Mouse (Mus musculus) granulocyte monocyte progenitor cell, adult 5-6 weeks (primary cell): ENCODE measurements around the gene Rras. TPM values are rescaled to one million over a fixed set of nuclear protein-coding genes. Genes with fewer than 3 reads are reported as not detected.

Source experiments
- ATAC-seq: replicated peaks from 2 replicates; pipeline ENCODE4 v1.8.0; 2016; ENCODE audit warnings: mild to moderate bottlenecking, moderate TSS enrichment, inconsistent platforms; ENCODE audit not compliant: poor library complexity, severe bottlenecking
- total RNA-seq, 2 experiments: library from RNA; stranded (forward) in 1 of 2; stranded (reverse) in 1 of 2; fragments of 200-712, 200-1000 nt in 1 of 2; fragments of >200 nt in 1 of 2; fragmentation: Nextera tagmentation in 1 of 2; gene quantifications; 2 replicates each; pipeline ENCODE4 v1.2.3; 2014 to 2017

Rras gene
- total RNA-seq, 2 experiments from 2014 or later, result 1.0 to 2.3 TPM

DNA sequence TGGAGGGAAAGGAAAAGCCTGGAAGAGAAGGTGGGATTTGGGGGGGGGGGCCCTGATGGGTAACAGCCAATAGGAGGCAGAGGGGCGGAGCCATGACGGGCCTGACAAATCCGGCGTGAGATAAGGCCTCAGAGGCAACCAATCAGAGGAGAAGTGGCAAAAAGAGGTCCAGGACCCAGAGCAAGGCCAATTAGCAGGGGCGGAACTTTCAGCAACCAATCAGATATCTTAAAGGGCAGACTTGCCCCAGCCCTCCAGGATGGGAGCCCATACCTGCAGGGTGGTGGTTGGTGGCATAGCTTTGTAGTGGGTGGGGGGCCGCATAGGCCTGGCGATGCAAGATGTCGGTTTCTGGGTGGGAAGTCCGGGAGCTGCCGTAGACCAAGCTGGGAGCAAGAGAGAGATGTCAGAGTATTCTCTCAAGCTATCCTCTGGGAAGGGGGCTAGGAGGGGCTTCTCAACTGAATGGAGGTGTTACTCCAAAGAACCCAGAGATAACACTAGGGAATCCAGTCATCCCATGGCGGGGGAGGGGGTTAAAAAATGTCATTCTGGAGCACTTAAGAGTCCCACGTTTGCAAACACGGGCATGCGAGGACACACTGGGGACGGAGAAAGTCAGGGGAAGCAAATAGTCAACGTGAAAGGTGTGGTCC is 33.3 kb downstream of the Rras start:
- ATAC-seq, result peak; percentile 6; the same call in 1 of the 2 replicates

- no peak for ATAC-seq
Measured at GRCm38 (mm10) chr7:45051601-45051974, 33.8 kb downstream of the Rras start.

DNA sequence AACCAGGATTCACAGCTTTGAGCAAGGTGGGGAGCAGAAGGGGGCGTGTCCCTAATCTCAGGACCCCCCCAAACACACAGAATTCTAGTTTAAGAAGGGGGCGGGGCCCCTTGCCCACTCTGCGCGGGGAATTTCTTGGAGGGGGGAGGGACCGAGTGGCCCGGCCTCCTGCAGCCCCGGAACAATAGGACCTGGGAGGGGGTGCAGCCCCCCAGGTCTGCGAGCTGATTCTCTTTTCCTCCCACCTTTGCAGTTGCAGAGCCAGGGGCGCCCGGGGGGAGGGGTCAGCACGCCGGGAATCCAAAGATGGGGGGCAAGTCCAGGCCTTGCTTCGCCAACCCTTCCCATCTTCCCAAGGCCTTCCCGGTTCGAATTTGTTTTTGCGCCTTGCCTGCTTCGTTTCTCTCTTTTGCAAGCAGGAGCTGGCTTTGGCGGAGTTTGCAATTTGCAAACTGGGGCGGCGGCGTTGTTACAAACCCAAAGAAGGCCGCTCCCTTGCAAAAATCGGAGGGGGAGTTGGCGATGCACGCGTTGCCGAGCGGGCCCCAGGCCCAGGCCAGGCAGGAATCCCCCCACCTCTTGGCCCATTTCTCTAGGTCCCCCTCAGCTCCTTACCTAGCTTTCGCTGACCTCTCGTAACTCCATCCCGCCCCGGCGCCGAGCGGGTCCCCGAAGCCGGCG is 34.6 kb downstream of the Rras start:
- no peak for ATAC-seq

- no peak for ATAC-seq
Measured at GRCm38 (mm10) chr7:45052862-45053116, 35.0 kb downstream of the Rras start, which contains the start of gene Prr12. Gene Prr12 (minus strand): TSS chr7:45052881.

DNA sequence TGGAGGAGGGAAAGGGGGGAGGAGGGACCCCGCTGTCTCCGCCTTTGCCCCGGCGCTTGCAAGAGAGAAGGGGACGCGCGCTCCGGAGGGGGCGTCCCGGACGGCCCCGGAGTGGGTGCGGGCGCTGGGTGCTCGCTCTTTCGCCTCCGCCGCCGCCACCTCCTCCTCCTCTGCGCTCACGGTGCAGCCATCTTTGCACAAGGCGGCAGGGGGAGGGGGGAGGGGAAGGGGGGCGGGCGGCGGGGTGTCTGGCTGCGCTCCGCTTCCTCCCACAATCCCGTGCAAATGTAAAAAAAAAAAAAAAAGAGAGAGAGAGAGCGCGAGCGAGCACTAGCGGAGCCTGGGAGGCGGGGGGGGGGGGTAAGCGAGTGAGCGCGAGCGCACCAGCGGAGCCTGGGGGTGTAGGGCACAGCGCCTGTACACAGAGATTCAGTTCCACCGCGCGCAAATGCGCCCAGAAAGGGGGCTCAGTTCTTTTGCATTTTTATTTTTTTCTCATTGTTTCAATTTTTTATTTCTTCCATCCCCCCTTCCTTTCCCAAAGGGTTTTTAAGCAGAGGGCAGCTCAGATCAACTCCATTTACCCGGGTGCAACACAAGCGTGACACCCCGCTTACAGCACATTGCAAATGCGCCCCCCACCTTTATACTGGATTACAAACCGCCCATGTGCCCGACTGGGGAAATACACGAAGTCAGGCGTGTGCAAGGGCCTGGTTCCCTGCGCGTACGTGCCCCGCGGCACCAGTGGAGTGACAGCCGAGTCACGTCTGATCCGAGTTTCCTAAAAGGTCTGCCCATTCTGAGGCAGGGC is 35.6 kb downstream of the Rras start:
- ATAC-seq, result peak; percentile 31

DNA sequence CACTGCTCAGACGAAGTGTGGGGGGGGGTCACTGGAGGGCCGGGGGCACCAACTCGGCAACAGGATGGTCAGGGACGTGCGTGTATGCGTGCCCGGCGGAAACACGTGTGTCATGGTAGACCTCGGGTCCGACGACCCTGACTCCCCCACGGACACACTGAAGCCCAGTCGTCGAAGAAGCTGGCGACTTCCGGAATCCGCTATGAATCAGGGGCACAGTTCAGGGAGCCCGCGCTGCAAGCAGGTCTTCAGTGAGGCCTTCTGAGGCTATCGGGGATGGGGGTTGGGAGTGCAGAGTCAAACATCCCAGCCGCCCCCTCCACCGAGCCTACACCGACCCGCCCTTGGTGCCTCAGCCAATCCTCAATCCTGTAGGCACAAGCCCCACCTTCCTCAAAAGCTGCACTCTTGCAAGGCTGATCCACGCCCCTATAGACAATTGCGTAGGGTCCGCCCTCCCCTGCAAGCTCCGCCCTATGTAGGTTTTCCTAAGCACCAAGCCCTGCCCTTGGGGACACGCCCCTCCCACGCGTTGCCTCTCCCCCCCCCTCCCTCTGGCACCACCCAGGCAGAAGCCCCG is 36.3 kb downstream of the Rras start:
- ATAC-seq, result peak; percentile 83

DNA sequence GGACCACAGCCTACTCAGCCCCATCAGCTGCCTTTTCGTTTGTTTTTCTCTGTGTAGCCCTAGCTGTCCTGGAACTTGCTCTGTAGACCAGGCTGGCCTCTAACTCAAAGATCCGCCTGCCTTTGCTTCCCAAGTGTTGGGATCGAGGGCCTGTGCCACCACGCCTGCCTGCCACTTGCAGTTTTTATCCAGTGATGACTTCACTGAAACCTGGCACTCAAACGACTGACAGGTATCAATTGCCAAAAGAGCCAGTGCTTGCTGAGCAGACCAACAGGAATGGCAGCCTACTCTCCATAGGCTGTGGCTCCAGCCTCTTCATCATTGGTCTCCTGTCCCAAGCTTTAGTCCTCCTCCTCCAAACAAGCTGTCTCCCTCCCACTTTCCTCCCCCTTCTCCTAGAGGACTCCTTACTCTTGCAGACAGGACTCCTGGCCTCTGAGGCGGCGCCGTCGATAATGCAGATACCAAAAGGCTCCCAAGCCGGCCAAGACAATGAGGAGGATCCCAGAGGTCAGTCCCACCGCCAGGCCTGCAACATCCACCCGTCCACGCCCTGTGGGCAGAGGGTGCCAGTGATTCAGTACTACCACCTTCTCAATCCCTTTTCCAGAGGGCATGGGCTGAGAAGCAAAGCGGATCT is 38.7 kb downstream of the Rras start:
- ATAC-seq, result no peak

DNA sequence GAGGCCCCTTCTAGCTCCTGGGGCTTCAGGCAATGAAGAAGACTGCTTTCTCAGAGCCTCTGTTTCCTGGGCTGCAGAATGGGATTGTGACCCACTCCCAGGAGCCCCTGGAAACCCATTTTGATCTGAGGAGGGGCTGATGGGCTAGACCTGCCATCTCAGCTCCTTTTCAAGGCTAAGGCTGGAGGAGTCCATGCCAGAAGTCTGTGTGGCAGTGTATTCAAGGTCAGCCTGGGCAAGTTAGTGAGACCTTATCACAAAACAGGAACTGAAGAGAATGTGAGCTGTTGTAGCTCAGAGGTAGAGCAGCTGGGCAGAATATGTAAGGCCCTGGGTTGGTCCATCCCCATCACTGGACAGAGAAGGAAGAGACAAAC is 39.2 kb downstream of the Rras start:
- ATAC-seq, result no peak

DNA sequence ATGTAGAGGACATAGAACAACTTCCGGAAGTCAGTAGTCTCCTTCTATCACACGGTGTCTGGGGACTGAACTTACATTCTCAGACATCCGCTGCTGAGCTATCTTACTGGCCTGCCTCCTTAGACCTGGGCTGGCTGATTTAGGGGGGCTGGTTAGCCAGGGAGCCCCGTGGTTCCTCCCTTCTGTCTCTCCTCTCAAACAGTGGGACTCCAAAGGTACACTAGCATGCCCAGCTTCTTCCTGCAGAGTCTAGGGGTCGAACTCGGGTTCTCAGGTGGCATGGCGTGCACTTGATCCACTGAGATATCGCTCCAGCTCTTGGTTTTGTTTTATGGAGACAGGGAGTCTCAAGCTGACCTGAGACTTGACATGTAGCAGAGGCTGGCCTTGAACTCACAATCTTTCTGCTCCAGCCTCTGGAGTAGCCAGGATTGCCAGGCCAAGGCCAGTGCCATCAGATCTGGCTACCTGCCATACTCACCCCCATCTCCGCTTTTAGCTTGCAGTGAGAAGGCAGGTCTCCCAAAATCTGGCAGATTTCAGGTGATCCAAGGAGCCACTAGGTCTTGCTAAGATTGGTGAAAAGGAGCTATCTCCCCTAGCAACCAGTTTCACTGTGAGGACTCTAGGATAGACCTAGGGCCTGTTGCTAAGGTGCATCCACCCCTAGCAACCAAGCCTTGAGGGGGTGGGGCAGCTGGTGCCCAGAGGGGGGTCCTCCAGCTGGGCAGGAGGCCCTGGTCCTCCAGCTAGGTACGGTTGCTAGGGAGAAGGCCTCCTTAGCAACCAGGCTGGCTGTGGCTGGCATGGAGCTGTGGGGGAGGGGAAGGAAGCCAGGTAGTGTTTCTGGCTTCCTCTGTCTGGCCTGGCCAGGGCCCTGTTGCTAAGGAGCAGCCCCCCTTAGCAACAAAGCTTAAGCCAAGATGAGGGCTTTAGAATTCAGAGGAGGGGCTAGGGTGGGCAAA is 41.1 kb downstream of the Rras start:
- no peak for ATAC-seq

- no peak for ATAC-seq
Measured at GRCm38 (mm10) chr7:45060632-45061122, 42.9 kb downstream of the Rras start.

- no peak for ATAC-seq
Measured at GRCm38 (mm10) chr7:45061532-45062075, 43.8 kb downstream of the Rras start.

DNA sequence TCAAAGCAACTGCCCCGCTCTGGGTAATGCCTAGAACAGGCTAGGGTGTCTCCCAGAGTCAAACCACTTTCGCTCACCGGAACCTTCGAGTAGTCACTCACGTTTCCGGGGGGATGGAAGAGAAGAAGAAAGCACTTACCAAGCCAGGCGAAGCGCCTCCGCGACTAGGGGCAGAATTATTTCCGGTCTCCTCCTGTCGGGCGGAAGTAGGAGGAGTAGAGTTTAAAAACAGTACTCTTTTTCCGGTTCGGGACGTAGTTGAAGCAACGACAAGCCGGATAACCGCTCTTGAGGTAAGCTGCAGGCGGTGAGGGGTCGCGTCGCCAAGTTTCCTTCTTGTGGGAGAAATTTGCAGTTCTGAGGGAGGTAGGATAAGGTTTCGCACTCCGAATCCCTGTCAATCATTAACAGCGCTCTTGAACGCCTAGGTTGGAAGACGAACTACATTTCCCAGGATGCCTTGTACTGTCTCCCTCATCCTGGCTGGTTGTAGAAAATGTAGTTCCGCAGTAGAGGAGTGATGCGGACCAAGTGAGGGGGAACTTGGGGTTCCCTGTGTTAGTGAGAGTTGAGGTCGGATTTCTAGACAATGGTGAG is 44.6 kb downstream of the Rras start, which contains the start of the genes Nosip and Prrg2:
TSS of gene Nosip (plus strand) at position 191 of the 597 bp plus-strand sequence.
TSS of gene Prrg2 (minus strand) at position 439 of the 597 bp plus-strand sequence.
- peak; percentile 95 for ATAC-seq

GRCm38 (mm10) chr7:45067190-45067999 is 49.6 kb downstream of the Rras start:
- no peak for ATAC-seq

- ATAC-seq, result peak; percentile 80
Measured at GRCm38 (mm10) chr7:45068000-45068318, 50.2 kb downstream of the Rras start.

DNA sequence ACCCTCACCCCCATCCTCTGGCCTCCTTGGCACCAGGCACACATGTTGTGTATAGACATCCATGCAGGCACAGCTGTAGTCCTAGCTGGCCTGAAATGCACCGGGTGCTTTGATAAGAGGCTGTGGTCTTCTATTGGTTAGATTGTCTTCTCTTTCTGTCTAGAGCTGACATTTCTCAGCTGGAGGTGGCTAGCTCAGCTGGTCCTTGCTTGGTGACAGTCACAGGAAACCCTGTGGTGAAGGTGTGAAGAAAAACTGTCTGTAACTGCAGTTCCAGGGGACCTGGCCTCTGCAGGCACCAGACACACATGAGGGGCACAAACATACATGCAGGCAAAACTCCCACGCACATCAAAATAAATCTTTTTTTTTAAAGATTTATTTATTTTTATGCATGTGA is 51.9 kb downstream of the Rras start:
- no peak for ATAC-seq
